Mouse (Mus musculus) erythroid progenitor cell, adult 5-6 weeks (primary cell): Measurements from ENCODE around the gene Mif. TPM values are rescaled to one million over a fixed set of nuclear protein-coding genes. Genes with fewer than 3 reads are reported as not detected.
"Not testable (repeated sequence)": the region's sequence is repeated elsewhere in the genome, so short reads cannot be mapped to it uniquely, and the experiment has no call there.

ENCODE experiments used
- ATAC-seq: replicated peaks from 2 replicates; pipeline ENCODE4 v1.8.0; 2016; ENCODE audit warnings: moderate number of reproducible peaks, mild to moderate bottlenecking, moderate TSS enrichment, inconsistent platforms; ENCODE audit not compliant: poor library complexity, low FRiP score, severe bottlenecking
- total RNA-seq, 2 experiments: library from RNA; stranded (forward) in 1 of 2; stranded (reverse) in 1 of 2; fragments of 150-400 nt in 1 of 2; fragments of 186-747, 209-891 nt in 1 of 2; gene quantifications; 2 replicates each; pipeline versions ENCODE4 v1.2.3 to v1.2.4; 2015 to 2017; ENCODE audit warnings: low replicate concordance in 2 of 2

The Mif gene
- 49.4 and 54.9 TPM in 2 replicates for total RNA-seq (2015; ENCODE audit: low replicate concordance)
- 14.8 and 26.6 TPM in 2 replicates for total RNA-seq (2017; ENCODE audit: low replicate concordance)

DNA sequence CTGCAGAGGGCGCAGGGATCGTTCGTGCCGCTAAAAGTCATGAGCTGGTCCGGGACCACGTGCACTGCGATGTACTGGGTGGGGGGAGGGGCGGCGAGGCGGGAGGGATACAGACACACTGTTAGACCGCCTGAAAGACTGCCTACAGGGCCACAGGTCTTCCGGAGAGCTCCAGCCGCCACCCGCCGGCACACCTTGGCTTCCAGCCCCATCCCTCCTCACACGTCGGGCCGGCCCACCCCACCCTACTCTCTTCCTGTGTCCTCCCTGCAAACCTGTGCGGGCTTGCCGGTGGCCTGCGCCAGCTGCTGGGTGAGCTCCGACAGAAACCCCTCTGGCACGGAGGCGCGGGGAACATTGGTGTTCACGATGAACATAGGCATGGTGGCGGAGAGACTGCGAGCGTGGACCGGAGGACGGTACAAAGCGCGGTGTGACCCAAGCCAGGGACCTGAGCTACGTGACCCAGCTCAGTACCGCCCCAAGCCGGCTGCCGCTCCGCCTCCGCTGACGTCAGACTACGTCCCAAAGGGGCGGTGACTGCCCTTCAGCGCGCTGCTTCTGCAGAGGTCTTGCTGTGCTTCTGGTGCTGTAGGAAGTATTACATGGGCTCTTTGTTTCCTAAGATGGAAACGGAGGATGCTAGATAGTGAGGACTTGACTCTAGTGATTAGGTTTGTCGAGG lies at the start of gene Mif:
Gene Mif, minus strand, starts transcription at position 455 of the 685 bp plus-strand sequence.
- ATAC-seq, result peak; percentile 97

DNA sequence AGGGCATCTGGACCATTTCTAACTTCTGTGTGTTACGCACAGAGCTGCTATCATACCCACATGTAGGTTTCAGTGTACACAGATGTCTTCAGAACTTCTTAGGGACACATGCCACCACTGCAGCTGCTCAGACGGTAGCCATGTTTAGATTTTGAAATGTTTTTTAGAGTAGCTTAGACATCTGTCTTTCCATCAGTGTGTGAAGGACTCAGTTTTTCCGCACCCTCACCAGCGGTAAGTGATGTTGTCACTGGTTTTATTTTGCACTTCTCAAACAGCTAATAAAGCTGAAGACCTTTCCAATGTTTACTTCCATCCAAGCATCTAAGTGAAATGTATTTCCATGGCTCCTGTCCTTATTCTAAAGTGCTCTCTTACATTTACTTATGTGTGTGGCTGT lies 46.8 kb upstream of the Mif start:
- ATAC-seq, result no peak

DNA sequence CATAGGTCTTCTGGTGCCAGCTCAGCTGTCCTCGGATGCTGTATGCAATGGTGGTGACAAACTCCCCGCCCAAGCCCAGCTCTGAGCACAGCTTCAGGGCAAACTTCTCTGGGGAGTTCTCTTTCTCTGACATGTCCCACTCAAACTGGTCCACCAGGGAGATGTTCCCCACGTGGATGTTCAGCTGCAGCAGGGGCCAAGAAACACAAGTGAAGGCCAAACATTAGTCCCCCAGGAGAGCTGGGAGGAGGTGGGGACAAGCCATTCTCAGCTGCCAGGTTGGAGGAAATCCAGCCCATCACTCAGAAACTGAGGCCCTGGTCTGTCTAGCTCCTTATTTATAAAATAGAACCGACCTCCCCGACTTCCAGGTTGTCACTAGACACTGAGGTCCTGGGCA lies 44.4 kb upstream of the Mif start:
- no peak for ATAC-seq

DNA sequence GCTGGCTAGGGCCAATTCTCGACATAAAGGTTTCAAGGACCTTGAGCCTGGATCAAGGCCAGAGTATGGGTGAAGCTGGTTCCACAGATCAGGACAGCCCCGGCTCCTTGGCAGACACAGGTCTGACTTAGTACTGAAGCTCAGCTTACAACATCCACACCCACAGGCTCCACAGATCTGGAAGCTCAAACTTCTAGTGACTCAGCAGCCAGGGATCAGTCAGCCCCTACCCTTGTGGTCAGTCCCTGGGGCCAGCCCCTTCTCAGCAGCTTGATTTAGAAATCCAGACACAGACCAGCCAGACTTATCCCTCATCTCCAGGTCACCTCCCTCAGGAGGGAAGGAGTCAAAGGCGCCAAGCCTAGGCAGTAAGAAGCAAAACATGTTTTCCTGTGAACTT lies 38.8 kb upstream of the Mif start:
- no peak for ATAC-seq

DNA sequence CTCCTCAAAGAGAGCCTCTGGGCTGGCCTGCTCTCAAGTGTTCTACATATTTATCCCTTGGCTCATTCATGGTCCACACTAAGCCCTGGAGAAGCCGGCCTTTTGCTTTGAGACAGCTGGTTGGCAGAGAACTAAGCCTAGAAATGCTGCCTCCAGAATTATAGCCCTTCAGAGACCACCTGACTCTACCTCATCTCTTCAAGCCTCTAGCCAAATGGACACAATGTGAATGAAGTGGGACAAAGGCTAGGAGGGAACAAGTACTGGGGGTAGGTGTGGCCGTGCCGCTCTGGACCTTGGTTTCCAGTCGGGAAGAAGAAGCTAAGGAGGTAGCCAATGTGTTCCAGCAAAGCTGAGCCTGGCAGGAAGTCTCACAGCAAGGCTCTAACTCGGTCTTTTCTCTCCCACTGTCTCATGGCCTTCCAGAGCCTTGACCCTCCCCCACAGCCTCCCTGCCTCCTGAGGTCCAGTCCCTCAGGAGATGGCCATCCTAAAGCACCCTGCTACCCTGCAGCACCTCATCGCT lies 38.1 kb upstream of the Mif start:
- ATAC-seq, result no peak

DNA sequence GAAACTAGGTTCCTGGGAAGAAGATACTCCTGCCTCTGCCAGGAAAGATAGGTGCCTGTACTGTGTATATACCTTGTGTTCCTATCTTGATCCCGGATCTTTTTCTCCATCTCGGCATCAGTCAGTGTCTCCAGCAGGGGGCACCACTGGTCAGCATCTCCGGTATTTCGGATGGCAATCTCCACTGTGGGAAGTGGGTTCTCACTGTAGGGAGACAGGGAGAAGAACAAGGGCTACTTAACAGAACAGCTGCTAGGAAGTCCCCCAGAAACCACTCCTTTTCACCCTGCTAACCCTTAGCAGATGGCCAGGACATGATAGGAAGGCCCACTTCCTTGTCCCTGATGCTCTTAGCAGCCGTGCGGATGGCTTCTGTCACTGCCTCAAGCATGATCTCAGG lies 37.3 kb upstream of the Mif start:
- ATAC-seq, result no peak

DNA sequence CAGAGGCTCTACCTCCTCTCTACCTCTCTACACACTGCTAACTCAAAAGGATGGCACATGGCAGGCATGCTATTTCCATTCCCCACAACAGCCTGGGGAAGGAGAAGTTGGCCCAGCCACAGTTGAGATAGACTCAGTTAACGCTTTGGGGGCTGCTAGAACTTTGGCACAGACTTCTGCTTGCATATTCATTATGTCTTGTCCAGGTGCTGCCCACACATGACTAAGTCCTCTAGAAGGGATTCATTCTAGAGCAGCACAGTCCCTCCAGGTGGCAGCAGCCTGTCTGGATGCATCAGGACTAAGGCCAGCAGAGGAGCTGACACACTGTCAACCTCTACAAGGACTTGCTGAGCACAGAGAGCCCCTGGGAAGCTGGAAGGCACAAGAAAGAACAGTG lies 36.2 kb upstream of the Mif start:
- ATAC-seq, result no peak

DNA sequence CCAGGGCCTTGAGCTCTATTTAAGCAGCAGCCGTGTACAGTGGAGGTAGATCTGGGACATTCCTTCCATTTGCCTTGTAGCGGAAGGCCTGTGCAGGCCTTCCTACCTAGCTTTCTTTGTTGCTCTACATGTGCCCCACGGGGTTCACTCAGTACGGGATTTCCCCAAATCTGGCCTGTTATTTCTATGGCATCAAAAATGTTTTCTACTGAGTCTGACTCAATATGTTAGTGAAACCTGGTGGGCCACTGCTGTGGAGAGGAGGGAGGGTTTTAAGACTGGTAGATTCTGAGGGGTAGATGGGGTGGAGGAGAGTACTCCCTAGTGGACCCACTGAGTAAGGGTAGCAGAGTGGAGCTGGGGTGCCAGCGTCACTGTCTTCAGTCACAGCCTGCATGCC lies 35.7 kb upstream of the Mif start:
- ATAC-seq, result no peak

DNA sequence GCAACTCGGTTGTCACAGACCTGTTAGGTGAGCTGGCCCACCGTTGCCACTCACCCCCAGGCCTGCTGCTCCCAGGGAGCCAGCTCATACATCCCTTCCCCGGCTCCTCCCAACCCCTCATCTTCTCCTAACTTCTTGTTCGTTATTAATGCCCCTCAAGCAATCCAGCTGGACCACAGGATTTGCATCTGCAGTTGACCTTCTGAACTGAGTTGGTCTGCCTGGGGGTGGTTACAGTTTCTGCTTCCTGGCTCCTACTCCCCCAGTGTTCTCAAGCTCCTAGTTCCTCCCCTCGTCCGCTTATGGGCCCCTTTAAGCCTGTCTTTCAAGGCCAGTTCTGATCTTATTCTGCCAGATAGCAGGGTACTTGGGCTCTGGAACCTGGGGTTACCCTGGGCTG lies 34.6 kb upstream of the Mif start:
- ATAC-seq, result no peak

DNA sequence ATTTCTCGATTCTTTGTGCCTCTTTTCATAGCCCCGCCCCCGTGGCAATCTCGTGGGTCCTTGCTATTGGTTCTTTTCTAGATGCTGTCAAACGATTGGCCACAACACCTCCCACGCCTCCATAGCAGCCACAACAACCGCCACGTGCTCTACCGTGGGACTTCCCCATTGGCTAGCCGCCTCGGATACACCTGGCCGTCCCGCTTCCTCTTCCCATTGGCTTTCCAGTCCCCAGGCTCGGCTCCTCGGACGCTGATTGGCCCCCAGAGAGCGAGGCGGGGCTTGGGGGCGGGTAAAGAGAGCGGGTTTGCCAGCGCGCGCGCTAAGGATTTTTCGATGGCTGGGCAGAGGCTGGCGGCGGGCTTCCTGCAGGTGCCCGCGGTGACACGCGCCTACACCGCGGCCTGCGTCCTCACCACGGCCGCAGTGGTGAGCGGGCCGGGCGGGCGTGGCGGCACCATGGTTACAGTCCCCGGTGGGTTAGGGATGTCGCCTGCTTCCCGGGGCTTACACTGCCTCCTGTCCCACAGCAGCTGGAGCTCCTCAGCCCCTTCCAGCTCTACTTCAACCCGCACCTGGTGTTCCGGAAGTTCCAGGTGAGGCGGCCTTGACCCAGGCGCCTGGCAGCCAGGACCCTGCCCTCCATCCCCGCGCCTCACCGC lies 33.2 kb upstream of the Mif start, which contains the start of gene Derl3:
Gene Derl3, plus strand, starts transcription at position 325 of the 662 bp plus-strand sequence.
- ATAC-seq, result peak; percentile 98

DNA sequence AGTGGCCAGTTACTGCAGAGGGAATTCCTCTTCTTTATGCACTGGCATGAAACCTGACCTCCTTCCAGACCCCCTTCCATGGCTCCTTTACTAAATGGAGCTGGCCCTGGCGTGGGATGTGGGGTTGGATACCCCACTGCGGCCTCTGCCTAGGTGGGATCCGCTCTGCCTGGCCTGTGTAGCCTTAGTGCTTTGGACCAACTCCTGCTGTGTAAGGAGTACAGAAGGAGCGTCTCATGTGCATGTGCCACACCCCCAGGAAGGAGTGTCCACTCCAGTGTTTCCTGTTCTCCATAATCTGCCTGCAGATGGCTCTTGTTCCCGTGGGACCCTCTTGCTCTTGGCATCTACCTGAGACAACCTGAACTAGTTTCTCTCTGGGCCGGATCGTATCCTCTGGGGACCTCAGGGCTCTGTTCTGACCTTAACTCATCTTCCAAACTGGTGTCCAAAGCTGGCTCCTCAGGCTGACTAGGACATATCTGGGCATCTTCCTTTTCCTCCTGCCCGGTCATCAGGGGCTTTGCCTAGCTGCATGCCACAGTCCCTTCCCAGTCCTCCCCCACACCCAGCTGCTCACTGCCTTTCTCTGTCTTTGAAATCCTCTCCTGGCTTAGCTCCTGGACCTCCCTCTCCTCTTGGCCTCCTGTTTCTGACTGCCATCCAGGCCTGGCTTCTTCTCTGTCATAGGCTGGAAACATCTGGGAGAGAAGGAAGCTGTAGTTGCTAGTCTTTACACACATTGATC lies 29.5 kb upstream of the Mif start:
- ATAC-seq, result no peak

DNA sequence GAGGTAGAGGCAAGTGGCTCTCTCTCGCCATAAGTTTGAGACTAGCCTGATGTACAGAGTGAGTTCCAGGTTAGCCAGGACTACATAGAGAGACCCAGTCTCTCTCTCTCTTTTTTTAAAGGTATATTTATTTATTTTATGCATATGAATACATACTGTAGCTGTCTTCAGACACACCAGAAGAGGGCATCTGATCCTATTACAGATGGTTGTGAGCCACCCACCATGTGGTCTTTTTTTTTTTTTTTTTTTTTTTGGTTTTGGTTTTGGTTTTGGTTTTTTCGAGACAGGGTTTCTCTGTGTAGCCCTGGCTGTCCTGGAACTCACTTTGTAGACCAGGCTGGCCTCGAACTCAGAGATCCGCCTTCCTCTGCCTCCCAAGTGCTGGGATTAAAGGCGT lies 27.5 kb upstream of the Mif start:
- not testable (repeated sequence) for ATAC-seq

DNA sequence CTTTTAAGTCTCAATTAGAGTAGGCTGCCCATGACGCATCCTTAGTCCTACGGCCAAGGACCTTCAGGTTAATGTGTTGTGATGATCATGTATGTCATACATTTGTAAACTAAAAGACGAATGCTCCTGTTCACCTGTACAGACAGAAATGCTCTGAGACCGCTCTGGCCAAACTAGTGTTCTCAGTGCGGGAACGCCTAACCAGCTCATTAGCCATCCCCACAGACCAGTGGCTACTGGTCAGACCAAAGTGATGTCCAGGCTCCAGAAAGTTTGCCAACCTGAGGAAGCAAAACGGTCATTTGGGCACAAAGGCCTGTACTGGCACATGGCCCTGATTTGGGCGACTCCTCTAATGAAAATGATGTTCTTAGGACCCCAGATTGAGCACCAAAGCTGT lies 24.7 kb upstream of the Mif start:
- no peak for ATAC-seq

DNA sequence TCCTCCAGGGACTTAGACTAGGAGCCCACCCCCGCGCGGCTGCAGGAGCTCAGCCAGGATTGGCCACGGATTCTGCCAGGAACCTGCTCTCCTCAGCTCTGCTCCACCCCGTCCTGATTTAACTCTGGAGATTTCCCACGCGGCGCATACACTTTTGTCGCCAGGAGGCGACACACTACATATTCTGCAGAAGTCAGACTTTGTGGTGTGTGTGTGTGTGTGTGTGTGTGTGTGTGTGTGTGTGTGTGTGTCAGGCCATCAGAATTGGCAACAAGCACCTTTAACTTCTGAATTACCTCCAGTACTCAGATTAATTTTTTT lies 23.2 kb upstream of the Mif start:
- ATAC-seq, result peak; percentile 45; the same call in 1 of the 2 replicates

DNA sequence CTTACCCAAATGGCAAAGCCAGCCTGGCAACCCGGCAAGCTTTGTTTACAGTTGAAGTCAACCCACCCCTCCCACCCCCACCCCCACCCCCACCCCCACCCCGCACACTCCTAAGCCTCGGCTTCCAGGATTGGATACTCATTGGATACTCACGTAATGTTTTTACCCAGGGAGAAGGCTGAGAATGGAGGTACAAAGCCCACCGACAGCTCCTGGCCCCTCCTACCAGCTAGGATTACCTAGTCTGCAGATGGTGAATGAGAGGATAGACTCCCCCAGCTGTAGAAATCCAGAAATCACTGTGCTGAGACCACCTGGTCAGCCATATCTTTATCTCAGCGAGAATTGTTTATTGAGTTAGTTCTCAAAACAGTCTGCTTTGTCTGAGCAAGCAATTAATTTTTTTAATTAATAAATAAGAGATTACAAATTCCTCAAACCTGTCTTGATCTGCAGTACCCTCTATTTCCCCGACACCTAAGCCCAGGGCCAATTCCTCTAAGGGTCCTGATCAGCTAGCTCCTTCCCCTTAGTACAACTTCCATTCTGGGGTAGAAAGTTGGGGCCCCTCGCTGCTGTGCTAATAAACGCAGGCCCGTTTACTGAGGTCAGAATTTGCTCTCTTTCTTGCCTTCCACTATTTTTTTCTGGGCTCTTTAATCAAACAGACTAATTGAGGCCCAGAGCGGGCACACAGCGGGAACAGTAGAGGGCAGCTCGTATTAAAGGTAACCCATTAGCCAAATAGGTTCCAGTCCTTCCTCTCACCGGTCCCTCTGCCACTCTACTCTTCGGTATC lies 22.6 kb upstream of the Mif start:
- ATAC-seq, result 0 out of 2 replicates have a peak, but pooled peaks have one; percentile 18

DNA sequence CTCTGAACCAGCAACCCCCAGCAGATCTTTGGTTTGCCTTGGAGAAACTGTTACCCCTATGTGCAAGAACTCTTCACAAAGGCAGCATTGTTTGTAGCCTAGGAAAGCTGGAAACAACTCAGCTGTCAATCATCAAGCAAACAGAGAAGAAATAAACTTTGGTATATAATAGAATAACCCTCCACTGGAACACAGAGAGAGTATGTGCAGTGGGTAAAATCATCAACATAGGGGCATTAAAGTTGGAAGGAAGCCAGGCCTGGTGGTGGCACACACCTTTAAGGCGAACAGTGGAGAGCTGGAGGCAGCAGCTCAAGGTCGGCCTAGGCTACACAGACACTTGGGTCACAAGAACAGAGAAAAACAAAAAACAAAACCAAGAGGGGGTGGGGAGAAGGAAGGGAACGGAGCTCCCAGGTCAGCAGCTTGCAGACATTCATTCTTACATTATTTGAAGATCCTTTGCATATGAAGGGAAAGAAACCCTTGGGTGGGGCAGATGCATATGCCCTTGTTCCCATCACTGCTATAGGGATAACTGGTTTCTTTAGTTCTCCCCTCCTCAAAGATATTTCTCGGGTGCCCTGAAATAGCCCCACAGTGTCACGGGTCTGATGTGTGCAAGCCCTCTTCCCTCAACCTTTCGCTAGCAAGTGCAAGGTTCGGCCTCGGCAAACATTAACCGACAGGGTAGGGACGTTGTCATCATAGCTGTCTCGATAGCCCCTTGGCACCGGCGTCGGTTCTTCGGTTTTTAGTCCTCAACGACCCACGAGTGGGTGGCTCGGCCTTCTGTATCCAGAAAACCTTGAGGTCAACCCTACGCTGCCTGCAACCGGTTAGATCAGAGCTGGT lies 21.8 kb upstream of the Mif start:
- no peak for ATAC-seq

DNA sequence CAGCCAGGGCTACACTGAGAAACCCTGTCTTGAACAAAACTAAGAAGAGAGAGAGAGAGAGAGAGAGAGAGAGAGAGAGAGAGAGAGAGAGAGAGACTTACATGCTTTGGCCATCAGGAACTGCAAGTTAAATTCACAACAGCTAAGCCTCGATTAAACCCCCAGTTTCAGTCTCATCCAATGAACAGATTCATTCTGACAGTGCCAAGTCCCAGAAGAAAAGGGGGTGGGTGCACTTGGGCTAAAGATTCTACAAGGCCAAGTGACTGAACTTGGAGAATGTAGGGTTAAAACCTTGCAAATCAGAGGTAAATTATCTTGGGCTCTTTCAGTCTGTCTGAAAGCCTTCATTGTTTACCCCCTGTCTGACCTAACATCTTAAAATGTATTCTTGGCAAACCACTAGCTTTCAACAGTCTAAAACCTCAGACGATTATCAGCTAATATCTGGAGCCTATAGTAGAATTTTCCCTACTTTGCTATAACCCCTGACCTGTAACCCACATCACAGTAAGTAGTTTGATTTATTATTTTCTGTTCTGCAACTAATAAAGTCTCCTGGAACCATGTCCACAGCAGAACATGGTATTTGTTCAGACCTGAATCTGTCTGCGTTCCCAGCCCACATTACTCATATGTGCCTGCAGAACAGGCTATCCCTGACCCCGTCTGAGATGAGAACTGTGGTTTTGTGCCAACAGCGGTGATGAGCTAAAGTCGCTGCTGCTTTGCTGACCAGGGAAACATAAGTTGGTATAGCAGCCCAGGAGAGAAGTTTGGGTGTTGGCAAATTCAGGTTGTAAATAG lies 20.9 kb upstream of the Mif start:
- ATAC-seq, result no peak

DNA sequence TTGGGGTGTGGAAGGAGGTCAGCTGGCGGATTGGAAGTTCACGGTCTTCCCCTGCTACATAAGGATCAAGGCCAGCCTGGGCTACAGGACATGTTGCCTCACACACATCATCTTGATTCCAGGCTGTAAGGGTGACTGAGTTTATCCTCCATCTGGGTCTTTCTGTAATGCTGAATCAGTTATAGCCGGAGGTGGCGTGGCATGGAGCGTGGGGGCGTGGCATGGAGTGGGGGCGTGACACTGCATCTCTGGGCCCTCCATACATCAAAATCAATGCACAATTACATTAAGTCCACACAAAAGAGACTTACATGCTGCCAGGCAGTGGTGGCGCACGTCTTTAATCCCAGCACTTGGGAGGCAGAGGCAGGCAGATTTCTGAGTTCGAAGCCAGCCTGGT lies 20.3 kb upstream of the Mif start:
- no peak for ATAC-seq
